Mouse (Mus musculus): ENCODE data around the gene Hopx.

DNA sequence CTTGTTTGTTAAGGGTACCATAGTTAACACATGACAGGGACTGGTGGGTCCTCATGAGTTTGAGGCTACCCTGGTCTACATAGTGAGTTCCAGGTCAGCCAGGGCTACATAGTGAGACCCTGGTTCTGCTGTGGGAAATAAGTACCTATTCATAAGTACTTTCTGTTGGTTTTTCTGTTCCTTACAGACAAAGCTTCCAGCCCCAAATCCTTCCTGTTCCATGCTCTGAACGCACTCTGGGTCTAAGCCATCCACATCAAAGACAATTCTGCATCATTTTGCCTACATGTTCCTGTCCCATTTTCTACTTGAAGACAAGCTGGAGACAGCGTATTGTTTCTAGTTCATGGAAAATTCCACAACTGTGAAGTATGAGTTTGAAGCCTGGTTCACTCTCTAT, 20.0 kb upstream of the Hopx start:
- TF ChIP-seq TAL1 (IDR thresholded peaks at IDR 0.05; ENCODE audit: low read length) (no peak), GATA1 (IDR thresholded peaks at IDR 0.05; ENCODE audit: low read length) (no peak)
